In genomic region chr6:128404708-128405107, GRCm38 (mm10) we compare ENCODE assay signal across 25 mouse cellular contexts. TPM values are rescaled to one million over a fixed set of nuclear protein-coding genes. Genes with fewer than 3 reads are reported as not detected.
DNase-seq lines count a peak whose midpoint lies in the region; ATAC-seq and TF ChIP-seq lines count a peak whose summit lies in the region.
"Had no signal": no experiment of that assay in that cellular context is flagged by ENCODE, and none has a peak within 500 bp of the region (broad histone marks: within the 10 kb centered on the region; RNA-seq: fewer than 3 reads in every experiment).

No protein-coding gene starts in this region.

- no peaks in the 10 kb centered on the region for H3K9me3 ChIP-seq in heart, embryonic 16.5 days (replicated peaks; ENCODE audit: control insufficient read depth, low read length)
- H3K9me3 ChIP-seq in lung, embryonic 14.5 days (ENCODE audit: low read depth, low read length) = no peaks in the 10 kb centered on the region
- H3K9me3 ChIP-seq: heart, embryonic 15.5 days; limb, embryonic 12.5 days; midbrain, embryonic 15.5 days had no signal

- no peak overlapping the region for H3K4me3 ChIP-seq in heart, embryonic 16.5 days (ENCODE audit: low read length)
- H3K4me3 ChIP-seq in lung, embryonic 14.5 days (ENCODE audit: low read depth, low read length) = no peak overlapping the region
- H3K4me3 ChIP-seq: heart, embryonic 15.5 days; limb, embryonic 12.5 days; midbrain, embryonic 15.5 days; myocyte had no signal

- no peak for TF ChIP-seq CTCF in lung, embryonic 14.5 days (IDR thresholded peaks at IDR 0.05; ENCODE audit: low read depth)

- WGBS in heart, embryonic 16.5 days = 51% methylated on average over 5 of the region's 5 CpGs
- 51% methylated on average over 5 of the region's 5 CpGs for WGBS in lung, embryonic 14.5 days

- ATAC-seq in heart, embryonic 16.5 days (replicated peaks; ENCODE audit: extremely low read depth, insufficient read depth, low FRiP score) = 0 out of 2 replicates have a peak, but pooled peaks have one; percentile 4
- no peak for ATAC-seq in lung, embryonic 14.5 days (ENCODE audit: insufficient read depth)
- ATAC-seq: midbrain, embryonic 15.5 days had no signal

- no peak overlapping the region for H3K4me2 ChIP-seq in heart, embryonic 16.5 days (ENCODE audit: low read depth, low read length)
- no peak overlapping the region for H3K4me2 ChIP-seq in lung, embryonic 14.5 days
- H3K4me2 ChIP-seq: heart, embryonic 15.5 days; hindbrain, embryonic 14.5 days; limb, embryonic 12.5 days; midbrain, embryonic 15.5 days had no signal

- H3K4me1 ChIP-seq in heart, embryonic 16.5 days (ENCODE audit: control insufficient read depth, insufficient read depth, low read length) = peaks cover 8% of the 10 kb centered on the region; the same call in 1 of the 2 replicates
- H3K4me1 ChIP-seq in lung, embryonic 14.5 days (ENCODE audit: insufficient read depth) = no peaks in the 10 kb centered on the region

- H3K36me3 ChIP-seq in heart, embryonic 16.5 days (ENCODE audit: control insufficient read depth, insufficient read depth) = peaks cover 21% of the 10 kb centered on the region
- H3K36me3 ChIP-seq in lung, embryonic 14.5 days (ENCODE audit: insufficient read depth) = peaks cover 34% of the 10 kb centered on the region

- DNase-seq in cerebellum, adult 9-11 months = peak; percentile 25
- DNase-seq in cerebellum, postnatal 4 days (ENCODE audit: low spot score in 2 of 2) = no peak
- no peak for DNase-seq in heart, adult 11 months
- peak; percentile 15 for DNase-seq in lung, embryonic 14.5 days
- DNase-seq in lung, postnatal 10 days = no peak
- no peak for DNase-seq in right cerebral cortex, adult 18-20 months
- no peak for DNase-seq in embryo, embryonic 10 days (ENCODE audit: low spot score)
- DNase-seq: cerebellum, adult 18-20 months; kidney, adult 8-10 months; kidney, postnatal 25 days; right cerebral cortex, postnatal 14 days; spleen, adult 18-20 months; thymus, postnatal 4 days had no signal

- H3K9ac ChIP-seq in heart, embryonic 16.5 days (ENCODE audit: low read length) = no peak overlapping the region
- H3K9ac ChIP-seq in lung, embryonic 14.5 days = no peak overlapping the region
- H3K9ac ChIP-seq: heart, embryonic 15.5 days; hindbrain, embryonic 14.5 days; limb, embryonic 12.5 days; liver, embryonic 14.5 days; midbrain, embryonic 15.5 days had no signal

- H3K27me3 ChIP-seq in heart, embryonic 16.5 days (ENCODE audit: control insufficient read depth, insufficient read depth, low read length) = no peaks in the 10 kb centered on the region
- no peaks in the 10 kb centered on the region for H3K27me3 ChIP-seq in lung, embryonic 14.5 days (ENCODE audit: insufficient read depth, low read length)
- H3K27me3 ChIP-seq: CH12.LX; heart, embryonic 15.5 days; limb, embryonic 12.5 days; midbrain, embryonic 15.5 days had no signal

- no peak overlapping the region for H3K27ac ChIP-seq in heart, embryonic 16.5 days (ENCODE audit: low read length)
- no peak overlapping the region for H3K27ac ChIP-seq in lung, embryonic 14.5 days (ENCODE audit: low read depth)
- H3K27ac ChIP-seq: heart, embryonic 15.5 days; hindbrain, embryonic 14.5 days; limb, embryonic 12.5 days; liver, embryonic 14.5 days; midbrain, embryonic 15.5 days had no signal

RNA-seq across cellular contexts. Expression of gene Nrip2, which starts 5.6 kb away (rescaled TPM):
- 3.4 and 4.1 TPM in 2 replicates for polyA plus RNA-seq in heart, embryonic 16.5 days (2015; fragmentation: Nextera tagmentation; extraction: Ambion mirVana)
- 3.4 and 4.3 TPM in 2 replicates for polyA plus RNA-seq in lung, embryonic 14.5 days (2014; fragmentation: Nextera tagmentation; extraction: Ambion mirVana)

RNA-seq across cellular contexts. Expression of gene Itfg2, which starts 20.0 kb away (rescaled TPM):
- polyA plus RNA-seq in heart, embryonic 16.5 days (2015; fragmentation: Nextera tagmentation; extraction: Ambion mirVana) = 28.4 and 35.6 TPM in 2 replicates
- polyA plus RNA-seq in lung, embryonic 14.5 days (2014; fragmentation: Nextera tagmentation; extraction: Ambion mirVana) = 32.6 and 41.4 TPM in 2 replicates

RNA-seq across cellular contexts. Expression of gene Gm44596, which starts 29.4 kb away (rescaled TPM):
- polyA plus RNA-seq in heart, embryonic 16.5 days (2015; fragmentation: Nextera tagmentation; extraction: Ambion mirVana) = not detected in 2 replicates
- polyA plus RNA-seq in lung, embryonic 14.5 days (2014; fragmentation: Nextera tagmentation; extraction: Ambion mirVana) = not detected in 2 replicates
- polyA plus RNA-seq: heart, embryonic 15.5 days; hindbrain, embryonic 14.5 days; intestine, embryonic 14.5 days; limb, embryonic 12.5 days; liver, embryonic 14.5 days; lung, embryonic 16.5 days; midbrain, embryonic 15.5 days; myocyte; neural tube, embryonic 14.5 days; stomach, embryonic 14.5 days had no signal

RNA-seq across cellular contexts. Expression of gene Tex52, which starts 29.5 kb away (rescaled TPM):
- 0.14 and 0.22 TPM in 2 replicates for polyA plus RNA-seq in heart, embryonic 16.5 days (2015; fragmentation: Nextera tagmentation; extraction: Ambion mirVana)
- polyA plus RNA-seq in lung, embryonic 14.5 days (2014; fragmentation: Nextera tagmentation; extraction: Ambion mirVana) = 0.21 and 0.35 TPM in 2 replicates
- polyA plus RNA-seq: intestine, embryonic 14.5 days had no signal

RNA-seq across cellular contexts. Expression of gene Fkbp4, which starts 33.8 kb away (rescaled TPM):
- 281 and 301 TPM in 2 replicates for polyA plus RNA-seq in heart, embryonic 16.5 days (2015; fragmentation: Nextera tagmentation; extraction: Ambion mirVana)
- polyA plus RNA-seq in lung, embryonic 14.5 days (2014; fragmentation: Nextera tagmentation; extraction: Ambion mirVana) = 434 and 450 TPM in 2 replicates

Comparison
In these comparisons a context has a peak if more than half of its experiments do, and no peak if none do; other contexts are left out.
1. DNase-seq: peak in cerebellum, adult 9-11 months (single experiment) and lung, embryonic 14.5 days (single experiment); none in cerebellum, postnatal 4 days (0 of 2), heart, adult 11 months (single experiment), lung, postnatal 10 days (single experiment), right cerebral cortex, adult 18-20 months (single experiment) and embryo, embryonic 10 days (single experiment).